8 mouse cellular contexts compared by ENCODE assay signal in genomic region chr2:10080310-10081010, GRCm38 (mm10). TPM values are rescaled to one million over a fixed set of nuclear protein-coding genes. Genes with fewer than 3 reads are reported as not detected.
A peak's percentile ranks its signal among the peaks of the same experiment; 100 is the strongest.
DNase-seq lines count a peak whose midpoint lies in the region; ATAC-seq and TF ChIP-seq lines count a peak whose summit lies in the region.

Gene Atp5c1, minus strand, starts transcription at chr2:10080510.
Gene Kin, plus strand, starts transcription at chr2:10080593.

- DNase-seq in brain, embryonic 14.5 days (ENCODE audit: low read depth), result peak; percentile 99
- DNase-seq in kidney, postnatal 0 days (ENCODE audit: low spot score), result peak; percentile 99
- peak; percentile 94 for DNase-seq in liver, embryonic 11.5 days (ENCODE audit: low spot score)
- peak; percentile 98 for DNase-seq in naive thymus-derived CD4-positive, alpha-beta T cell, adult 2 months (ENCODE audit: low read depth)

- no peaks in the 10 kb centered on the region for H3K9me3 ChIP-seq in erythroblast, embryonic 14.5 days (ENCODE audit: control insufficient read depth, low read length)
- H3K9me3 ChIP-seq in heart, embryonic 12.5 days (replicated peaks), result no peaks in the 10 kb centered on the region
- no peaks in the 10 kb centered on the region for H3K9me3 ChIP-seq in kidney, postnatal 0 days (replicated peaks; ENCODE audit: low read length)
- no peaks in the 10 kb centered on the region for H3K9me3 ChIP-seq in liver, embryonic 11.5 days (ENCODE audit: control insufficient read depth, low read length)
- no peaks in the 10 kb centered on the region for H3K9me3 ChIP-seq in stomach, embryonic 14.5 days (ENCODE audit: control insufficient read depth, low read depth, low read length)

- peaks cover 27% of the 10 kb centered on the region for H3K36me3 ChIP-seq in C2C12 (ENCODE audit: control insufficient read depth, insufficient read depth)
- peaks cover 52% of the 10 kb centered on the region for H3K36me3 ChIP-seq in erythroblast, embryonic 14.5 days (ENCODE audit: control insufficient read depth)
- H3K36me3 ChIP-seq in heart, embryonic 12.5 days, result peaks cover 24% of the 10 kb centered on the region
- H3K36me3 ChIP-seq in kidney, postnatal 0 days (ENCODE audit: insufficient read depth, low read length), result 0 out of 2 replicates have a peak, but pooled peaks cover 4% of the 10 kb centered on the region
- H3K36me3 ChIP-seq in liver, embryonic 11.5 days (ENCODE audit: control insufficient read depth, insufficient read depth, low read length), result peaks cover 8% of the 10 kb centered on the region; the same call in 1 of the 2 replicates
- no peaks in the 10 kb centered on the region; the same call in none of the 2 replicates for H3K36me3 ChIP-seq in stomach, embryonic 14.5 days (ENCODE audit: control insufficient read depth, insufficient read depth, low read length)

- peak within 1 kb of the TSS; percentile 97 for H3K9ac ChIP-seq in heart, embryonic 12.5 days
- H3K9ac ChIP-seq in kidney, postnatal 0 days (ENCODE audit: low read depth, low read length), result peak within 1 kb of the TSS; percentile 99
- H3K9ac ChIP-seq in liver, embryonic 11.5 days (ENCODE audit: low read depth, low read length), result peak within 1 kb of the TSS; percentile 97
- peak within 1 kb of the TSS; percentile 97 for H3K9ac ChIP-seq in stomach, embryonic 14.5 days (replicated peaks; ENCODE audit: low read depth, low read length)

- no peaks in the 10 kb centered on the region for H3K27me3 ChIP-seq in C2C12 (ENCODE audit: control insufficient read depth, insufficient read depth, insufficient read length)
- no peaks in the 10 kb centered on the region for H3K27me3 ChIP-seq in erythroblast, embryonic 14.5 days (ENCODE audit: control insufficient read depth)
- H3K27me3 ChIP-seq in heart, embryonic 12.5 days (replicated peaks), result no peaks in the 10 kb centered on the region
- H3K27me3 ChIP-seq in kidney, postnatal 0 days (ENCODE audit: insufficient read depth, low read length), result no peaks in the 10 kb centered on the region
- H3K27me3 ChIP-seq in liver, embryonic 11.5 days (replicated peaks; ENCODE audit: control insufficient read depth, insufficient read depth, low read length), result no peaks in the 10 kb centered on the region
- H3K27me3 ChIP-seq in stomach, embryonic 14.5 days (ENCODE audit: control insufficient read depth, insufficient read depth, low read length), result no peaks in the 10 kb centered on the region

- H3K79me2 ChIP-seq in C2C12 (ENCODE audit: control insufficient read depth, insufficient read depth), result peaks cover 100% of the 10 kb centered on the region

- H3K79me3 ChIP-seq in C2C12 (ENCODE audit: low read depth), result peaks cover 92% of the 10 kb centered on the region

- TF ChIP-seq POLR2A in brain, embryonic 14.5 days (IDR thresholded peaks at IDR 0.05; ENCODE audit: borderline replicate concordance, extremely low read depth, insufficient read depth, insufficient read length, poor library complexity, severe bottlenecking), result peak; percentile 80

- peak within 1 kb of the TSS; percentile 96 for H3K27ac ChIP-seq in heart, embryonic 12.5 days (ENCODE audit: poor library complexity, severe bottlenecking)
- H3K27ac ChIP-seq in kidney, postnatal 0 days, result peak within 1 kb of the TSS; percentile 97
- H3K27ac ChIP-seq in liver, embryonic 11.5 days (ENCODE audit: low read depth, low read length), result peak within 1 kb of the TSS; percentile 87
- H3K27ac ChIP-seq in stomach, embryonic 14.5 days (ENCODE audit: low read length), result peak within 1 kb of the TSS; percentile 89

- WGBS in heart, embryonic 12.5 days, result under 1% methylated on average over 61 of the region's 61 CpGs
- WGBS in kidney, postnatal 0 days, result under 1% methylated on average over 61 of the region's 61 CpGs
- under 1% methylated on average over 61 of the region's 61 CpGs for WGBS in liver, embryonic 11.5 days
- under 1% methylated on average over 61 of the region's 61 CpGs for WGBS in stomach, embryonic 14.5 days

- peak; percentile 96 for ATAC-seq in heart, embryonic 12.5 days (ENCODE audit: insufficient number of reproducible peaks, low FRiP score)
- peak; percentile 94 for ATAC-seq in kidney, postnatal 0 days (replicated peaks; ENCODE audit: low FRiP score, low read depth)
- peak; percentile 93 for ATAC-seq in liver, embryonic 11.5 days (replicated peaks; ENCODE audit: low FRiP score)
- peak; percentile 96 for ATAC-seq in stomach, embryonic 14.5 days (ENCODE audit: insufficient number of reproducible peaks, insufficient read depth, low FRiP score, low read depth)

- peak within 1 kb of the TSS; percentile 78 for H3K4me2 ChIP-seq in heart, embryonic 12.5 days
- H3K4me2 ChIP-seq in kidney, postnatal 0 days (ENCODE audit: low read length), result peak within 1 kb of the TSS; percentile 74
- H3K4me2 ChIP-seq in liver, embryonic 11.5 days, result peak within 1 kb of the TSS; percentile 82
- peak within 1 kb of the TSS; percentile 62 for H3K4me2 ChIP-seq in stomach, embryonic 14.5 days (replicated peaks; ENCODE audit: low read depth, low read length)

- peak within 1 kb of the TSS; percentile 94 for H3ac ChIP-seq in C2C12 (ENCODE audit: control insufficient read depth, insufficient read length, low read depth)

- no peak for TF ChIP-seq CTCF in C2C12 (IDR thresholded peaks at IDR 0.05; ENCODE audit: control insufficient read depth, insufficient read depth, insufficient read length)
- peak; percentile 56; the same call in 1 of the 2 replicates for TF ChIP-seq CTCF in brain, embryonic 14.5 days (IDR thresholded peaks at IDR 0.05; ENCODE audit: borderline replicate concordance, extremely low read depth, insufficient read depth, insufficient read length)
- TF ChIP-seq CTCF in kidney, postnatal 0 days (IDR thresholded peaks at IDR 0.05; ENCODE audit: low read depth), result peak; percentile 51

- peak within 1 kb of the TSS; percentile 98 for H3K4me3 ChIP-seq in C2C12 (ENCODE audit: insufficient read depth, poor library complexity, severe bottlenecking)
- peak within 1 kb of the TSS; percentile 100 for H3K4me3 ChIP-seq in erythroblast, embryonic 14.5 days (replicated peaks)
- H3K4me3 ChIP-seq in heart, embryonic 12.5 days, result peak within 1 kb of the TSS; percentile 92
- H3K4me3 ChIP-seq in kidney, postnatal 0 days (replicated peaks; ENCODE audit: low read depth, low read length), result peak within 1 kb of the TSS; percentile 83
- H3K4me3 ChIP-seq in liver, embryonic 11.5 days (ENCODE audit: low read depth, low read length), result peak within 1 kb of the TSS; percentile 96
- H3K4me3 ChIP-seq in stomach, embryonic 14.5 days (ENCODE audit: low read depth, low read length), result peak within 1 kb of the TSS; percentile 92

- peaks cover 52% of the 10 kb centered on the region for H3K4me1 ChIP-seq in erythroblast, embryonic 14.5 days (ENCODE audit: control insufficient read depth)
- peaks cover 46% of the 10 kb centered on the region for H3K4me1 ChIP-seq in heart, embryonic 12.5 days (replicated peaks)
- peaks cover 18% of the 10 kb centered on the region; the same call in 1 of the 2 replicates for H3K4me1 ChIP-seq in kidney, postnatal 0 days (replicated peaks; ENCODE audit: insufficient read depth, low read length)
- H3K4me1 ChIP-seq in liver, embryonic 11.5 days (replicated peaks; ENCODE audit: control insufficient read depth, insufficient read depth, low read length), result peaks cover 24% of the 10 kb centered on the region
- peaks cover 22% of the 10 kb centered on the region for H3K4me1 ChIP-seq in stomach, embryonic 14.5 days (ENCODE audit: control insufficient read depth, insufficient read depth, low read length)

TF ChIP-seq in C2C12, 6 proteins besides CTCF, POLR2A, EP300 and RAD21:
- TF ChIP-seq MYOD1 (IDR thresholded peaks at IDR 0.05; ENCODE audit: control insufficient read depth, insufficient read length, low read depth), result no peak
- TF ChIP-seq USF1 (IDR thresholded peaks at IDR 0.05; ENCODE audit: low read depth), result no peak
- TF ChIP-seq MYOG (IDR thresholded peaks at IDR 0.05; ENCODE audit: control insufficient read depth, extremely low read depth, insufficient read length), result no peak
- TF ChIP-seq FOSL1 (IDR thresholded peaks at IDR 0.05; ENCODE audit: insufficient read depth, low read length, poor library complexity, severe bottlenecking), result no peak
- TF ChIP-seq CEBPB (IDR thresholded peaks at IDR 0.05; ENCODE audit: low read depth), result no peak
- no peak for TF ChIP-seq MAX (IDR thresholded peaks at IDR 0.05)

RNA-seq across cellular contexts. Expression of gene Atp5c1, which starts in this region (rescaled TPM):
- 526 TPM for polyA plus RNA-seq in C2C12 (2012; fragmentation: generic; extraction: Trizol)
- 334 and 357 TPM in 2 replicates for polyA plus RNA-seq in brain, embryonic 14.5 days (2012; rRNA removed)
- polyA plus RNA-seq in erythroblast, embryonic 14.5 days (2012), result 2.1 and 2.2 TPM in 2 replicates
- polyA plus RNA-seq in heart, embryonic 12.5 days (2016; fragmentation: Nextera tagmentation; extraction: Ambion mirVana), result 1,074 and 1,086 TPM in 2 replicates
- polyA plus RNA-seq in kidney, postnatal 0 days (2015; fragmentation: Nextera tagmentation; extraction: Ambion mirVana), result 1,000 and 1,009 TPM in 2 replicates
- 585 and 612 TPM in 2 replicates for polyA plus RNA-seq in liver, embryonic 11.5 days (2014; fragmentation: Nextera tagmentation; extraction: Ambion mirVana)
- polyA plus RNA-seq in stomach, embryonic 14.5 days (2014; fragmentation: Nextera tagmentation; extraction: Ambion mirVana), result 614 and 637 TPM in 2 replicates

RNA-seq across cellular contexts. Expression of gene Kin, which starts in this region (rescaled TPM):
- polyA plus RNA-seq in C2C12 (2012; fragmentation: generic; extraction: Trizol), result 7.5 TPM
- polyA plus RNA-seq in brain, embryonic 14.5 days (2012; rRNA removed), result 15.9 and 17.8 TPM in 2 replicates
- polyA plus RNA-seq in erythroblast, embryonic 14.5 days (2012), result 0.57 and 1.0 TPM in 2 replicates
- polyA plus RNA-seq in heart, embryonic 12.5 days (2016; fragmentation: Nextera tagmentation; extraction: Ambion mirVana), result 19.1 and 23.2 TPM in 2 replicates
- polyA plus RNA-seq in kidney, postnatal 0 days (2015; fragmentation: Nextera tagmentation; extraction: Ambion mirVana), result 28.3 TPM in 2 replicates
- 35.3 and 37.9 TPM in 2 replicates for polyA plus RNA-seq in liver, embryonic 11.5 days (2014; fragmentation: Nextera tagmentation; extraction: Ambion mirVana)
- 29.1 and 34.0 TPM in 2 replicates for polyA plus RNA-seq in stomach, embryonic 14.5 days (2014; fragmentation: Nextera tagmentation; extraction: Ambion mirVana)

Comparison
In these comparisons a context has a peak if more than half of its experiments do, and no peak if none do; other contexts are left out.
1. Peak in every context shown above with its lines: DNase-seq, ATAC-seq, H3K4me3 ChIP-seq and H3K27ac ChIP-seq.
2. RNA of gene Atp5c1 (polyA plus RNA-seq): 1,074 to 1,086 TPM in heart, embryonic 12.5 days, 1,000 to 1,009 TPM in kidney, postnatal 0 days, 614 to 637 TPM in stomach, embryonic 14.5 days, 585 to 612 TPM in liver, embryonic 11.5 days, 526 TPM in C2C12 (single experiment) and 334 to 357 TPM in brain, embryonic 14.5 days; 2.1 to 2.2 TPM in erythroblast, embryonic 14.5 days; every median in the first group is over 100 times any median in the second.